Mouse (Mus musculus): ENCODE data around the gene Neurod4.
"Not testable (repeated sequence)": the region's sequence is repeated elsewhere in the genome, so short reads cannot be mapped to it uniquely, and the experiment has no call there.

Gene Neurod4

DNA sequence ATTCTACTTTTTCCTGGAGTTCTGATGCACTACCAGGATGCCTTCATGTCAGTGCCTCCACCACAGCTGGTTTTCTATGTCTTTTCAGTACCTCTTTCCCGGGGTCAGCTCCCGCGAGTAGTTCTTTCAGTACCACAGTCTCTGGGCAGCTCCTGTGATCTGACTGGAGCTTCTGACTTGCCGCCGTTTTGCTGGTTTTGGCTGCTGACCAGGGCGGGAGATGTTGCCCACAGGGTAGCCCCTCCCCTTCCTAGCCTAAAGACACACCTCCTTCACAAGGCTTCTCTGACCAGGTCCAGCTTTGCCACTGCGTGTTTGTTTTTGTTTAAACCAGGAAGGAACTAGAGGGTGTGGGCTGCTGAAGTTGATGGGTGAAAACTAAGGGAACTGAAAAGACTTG lies at the start of gene Neurod4:
TSS of gene Neurod4 (minus strand) at position 175 of the 400 bp plus-strand sequence.
- no peak for ATAC-seq (ENCODE audit: low TSS enrichment)

DNA sequence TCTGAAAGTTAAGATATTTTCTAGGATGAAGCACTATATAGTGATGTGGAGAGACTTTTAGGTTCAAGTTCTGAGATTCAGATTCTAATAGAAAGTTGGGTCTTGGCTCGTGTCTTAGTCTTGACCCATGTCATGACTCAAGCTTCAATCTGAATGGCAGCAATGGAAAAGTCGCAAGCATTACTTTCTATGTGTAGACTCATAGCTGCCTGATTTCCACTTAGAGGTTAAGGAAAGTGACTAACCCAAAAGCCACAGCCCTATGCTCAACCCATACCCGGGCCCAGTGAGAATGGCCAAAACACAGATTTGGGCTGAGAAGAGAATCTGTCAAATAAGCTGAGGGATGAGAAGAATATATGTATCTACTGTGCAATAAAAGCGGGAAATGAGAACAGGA lies 44.2 kb upstream of the Neurod4 start:
- no peak for ATAC-seq (ENCODE audit: low TSS enrichment)

- ATAC-seq (ENCODE audit: low TSS enrichment), result no peak
Observed at GRCm38 (mm10) chr10:130322637-130323036, 42.6 kb upstream of the Neurod4 start, which contains the start of gene Tespa1. TSS of gene Tespa1 (plus strand) at chr10:130322870.

GRCm38 (mm10) chr10:130322062-130322461 lies 42.0 kb upstream of the Neurod4 start:
- no peak for ATAC-seq (ENCODE audit: low TSS enrichment)

DNA sequence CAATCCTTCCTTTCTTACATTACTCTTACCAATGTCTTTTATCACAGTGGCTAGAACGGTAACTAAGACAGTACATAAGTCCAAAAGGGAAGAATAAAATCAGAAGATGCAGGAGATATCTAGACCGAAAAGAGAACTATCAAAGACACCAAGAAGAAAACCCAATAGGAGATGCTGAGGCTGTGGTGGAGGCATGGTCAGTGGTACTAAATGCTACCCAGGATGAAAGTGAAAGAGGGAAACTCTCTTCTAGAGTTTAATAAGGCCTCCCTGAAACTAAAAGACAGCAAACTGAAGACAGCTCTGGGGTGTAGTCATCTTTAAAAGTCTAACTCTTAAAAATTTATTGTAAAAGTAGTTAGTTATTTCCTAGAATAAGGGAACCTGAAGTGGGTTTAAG lies 40.7 kb upstream of the Neurod4 start:
- no peak for ATAC-seq (ENCODE audit: low TSS enrichment)

- no peak for ATAC-seq (ENCODE audit: low TSS enrichment)
Observed at GRCm38 (mm10) chr10:130318720-130319119, 38.7 kb upstream of the Neurod4 start.

DNA sequence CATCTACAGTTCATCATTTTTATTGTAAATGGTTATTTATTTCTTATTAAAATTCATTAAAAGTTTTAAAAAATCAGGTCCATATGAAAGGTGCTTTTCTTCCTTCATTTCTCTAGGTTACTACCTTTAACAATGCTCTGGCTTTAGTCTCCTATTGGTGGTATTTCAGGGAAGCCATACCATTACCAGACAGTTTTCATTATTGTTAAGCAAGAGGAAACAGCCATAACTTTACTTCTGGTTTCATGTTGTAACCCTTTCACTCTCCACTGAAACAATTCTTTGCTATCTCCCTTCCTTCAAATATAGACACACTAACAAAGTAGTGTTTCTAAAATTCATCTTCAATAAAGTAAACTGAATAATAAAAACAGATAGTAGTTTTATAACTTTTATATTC lies 35.8 kb upstream of the Neurod4 start:
- no peak for ATAC-seq (ENCODE audit: low TSS enrichment)

GRCm38 (mm10) chr10:130314110-130314829 lies 34.2 kb upstream of the Neurod4 start:
- ATAC-seq (ENCODE audit: low TSS enrichment), result no peak

GRCm38 (mm10) chr10:130313531-130313930 lies 33.5 kb upstream of the Neurod4 start:
- ATAC-seq (ENCODE audit: low TSS enrichment), result no peak

DNA sequence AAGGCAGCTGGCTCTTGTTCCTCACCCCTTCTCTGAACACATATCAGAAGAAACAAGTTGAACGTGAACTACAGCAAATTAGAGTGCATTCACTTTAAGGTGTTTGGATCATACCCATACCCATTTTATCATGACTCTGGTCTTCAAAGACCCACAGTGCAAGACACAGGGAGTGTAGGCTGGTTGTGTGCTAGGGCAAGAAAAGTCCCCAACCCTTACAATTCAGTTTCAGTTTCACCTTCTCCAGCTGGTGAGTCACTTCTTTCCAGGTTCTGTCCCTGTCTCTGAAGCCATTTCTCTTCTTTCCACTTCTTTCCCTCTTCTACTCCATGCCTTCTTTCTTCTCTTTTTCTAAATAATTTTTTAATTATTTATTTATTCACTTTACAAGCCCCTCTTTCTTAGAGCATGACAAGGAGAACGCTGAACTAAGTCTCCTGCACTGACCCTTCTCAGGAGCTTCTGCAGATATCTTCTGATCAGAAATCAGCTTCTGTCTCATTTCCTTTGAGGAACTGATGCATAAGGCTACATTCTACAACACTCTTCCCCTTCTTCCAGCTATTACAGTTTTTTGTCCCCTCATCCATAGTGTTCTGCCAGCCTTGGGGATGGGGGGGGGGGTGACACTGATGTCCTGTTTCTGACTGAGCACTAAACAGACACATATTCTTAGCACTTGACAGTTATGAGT lies 31.6 kb upstream of the Neurod4 start:
- no peak for ATAC-seq (ENCODE audit: low TSS enrichment)

- ATAC-seq (ENCODE audit: low TSS enrichment), result not testable (repeated sequence)
Observed at GRCm38 (mm10) chr10:130304138-130304537, 24.1 kb upstream of the Neurod4 start.

- not testable (repeated sequence) for ATAC-seq (ENCODE audit: low TSS enrichment)
Observed at GRCm38 (mm10) chr10:130298748-130299147, 18.7 kb upstream of the Neurod4 start.

GRCm38 (mm10) chr10:130293741-130294408 lies 13.8 kb upstream of the Neurod4 start:
- ATAC-seq (ENCODE audit: low TSS enrichment), result peak; percentile 38; the same call in 1 of the 2 replicates

- no peak for ATAC-seq (ENCODE audit: low TSS enrichment)
Observed at GRCm38 (mm10) chr10:130288007-130288406, 8.0 kb upstream of the Neurod4 start.

DNA sequence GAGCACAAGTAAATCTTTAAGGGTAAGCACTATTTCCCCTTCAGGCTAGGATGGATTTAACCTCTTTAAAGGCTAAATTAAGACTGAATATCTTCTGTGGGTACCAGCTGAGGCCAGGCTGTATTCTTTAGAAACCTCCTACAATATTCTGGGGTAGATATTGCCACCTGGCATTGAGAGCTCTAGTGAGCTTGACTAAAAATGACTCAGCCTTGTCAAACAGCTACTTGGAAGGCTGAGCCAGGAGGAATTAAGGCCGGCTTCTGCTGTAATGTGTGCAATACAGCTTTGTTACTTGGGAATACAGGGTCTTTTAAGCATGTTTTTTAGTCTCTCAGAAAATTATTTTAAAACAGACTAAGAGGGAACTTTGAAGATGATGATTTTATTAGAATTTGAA lies 7.2 kb upstream of the Neurod4 start:
- peak; percentile 100 for ATAC-seq (ENCODE audit: low TSS enrichment)

- ATAC-seq (ENCODE audit: low TSS enrichment), result no peak
Observed at GRCm38 (mm10) chr10:130281982-130282449, 2.0 kb upstream of the Neurod4 start.

GRCm38 (mm10) chr10:130276496-130276895 lies 3.5 kb downstream of the Neurod4 start:
- ATAC-seq (ENCODE audit: low TSS enrichment), result no peak

DNA sequence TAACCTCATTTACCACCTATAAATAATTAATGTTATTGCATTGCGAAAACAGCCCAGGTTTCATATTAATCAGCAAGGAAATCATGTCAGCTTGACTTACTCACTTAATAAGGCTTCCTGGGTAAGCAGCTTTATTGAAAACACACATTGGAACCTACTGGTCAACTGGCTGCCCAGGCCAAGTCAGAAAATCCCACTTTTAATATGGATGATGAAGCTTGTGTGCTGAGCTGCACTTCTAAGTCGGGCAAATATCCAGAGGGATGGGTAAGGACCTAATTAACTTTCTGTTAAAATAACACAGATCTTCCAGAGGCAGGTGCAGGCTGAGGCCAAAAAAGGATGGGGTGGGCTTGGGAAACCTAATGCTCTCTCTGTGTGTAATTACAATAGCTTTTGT lies 4.3 kb downstream of the Neurod4 start:
- no peak for ATAC-seq (ENCODE audit: low TSS enrichment)

- peak; percentile 96 for ATAC-seq (ENCODE audit: low TSS enrichment)
Observed at GRCm38 (mm10) chr10:130263203-130263602, 16.8 kb downstream of the Neurod4 start.

- ATAC-seq (ENCODE audit: low TSS enrichment), result peak; percentile 81
Observed at GRCm38 (mm10) chr10:130259483-130259882, 20.6 kb downstream of the Neurod4 start.

DNA sequence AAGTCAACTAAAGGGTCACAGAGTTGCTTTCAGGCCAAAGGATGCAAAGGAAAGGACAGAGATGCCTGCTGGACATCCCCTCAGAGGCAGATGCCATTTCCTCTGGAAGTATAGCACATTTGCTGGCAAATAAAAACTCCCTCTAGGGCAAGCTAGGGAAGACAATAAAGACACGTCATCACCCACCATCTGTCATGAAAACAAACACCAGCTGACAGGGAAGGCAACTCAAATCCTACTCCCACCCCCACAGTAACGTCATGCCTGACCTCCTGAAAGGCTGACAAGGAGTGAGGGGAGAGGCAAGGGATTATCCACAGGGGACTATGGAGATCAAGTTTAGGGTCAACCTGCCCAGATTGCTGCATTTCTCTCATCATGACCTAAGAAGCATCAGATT lies 35.8 kb downstream of the Neurod4 start:
- ATAC-seq (ENCODE audit: low TSS enrichment), result no peak
